Mouse (Mus musculus) T-cell, adult 2 months (primary cell): ENCODE measurements at regions not wholly inside any gene's neighbourhood (a gene's known extent, or its start where the extent isn't known, plus 50 kb on each side); places are given as distances from the start of the nearest gene placed in this dataset.
A peak's percentile ranks its signal among the peaks of the same experiment; 100 is the strongest.

Experiments
- DNase-seq: peaks from one replicate; pipeline ENCODE4 v3.0.0; 2022; ENCODE audit warnings: low spot score

DNA sequence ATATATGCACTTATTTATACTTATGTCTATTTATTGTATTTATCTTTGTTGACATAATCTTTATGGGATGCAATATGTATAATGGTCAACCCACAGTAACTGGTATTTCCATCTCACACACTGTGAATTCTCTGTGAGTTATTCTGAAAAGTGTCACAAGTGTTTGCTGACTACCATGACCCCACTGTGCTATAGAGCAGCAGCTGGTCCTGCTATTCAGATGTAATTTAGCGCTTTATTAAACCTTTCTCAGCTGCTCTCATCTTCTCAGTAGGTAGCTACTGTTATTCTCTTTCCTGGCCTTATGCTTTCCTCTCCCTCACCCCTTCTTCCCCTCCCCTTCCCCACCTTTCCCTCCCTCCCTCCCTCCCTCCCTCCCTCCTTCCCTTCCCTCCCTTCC lies 296.0 kb upstream of the Dusp10 start:
- no peak for DNase-seq

DNA sequence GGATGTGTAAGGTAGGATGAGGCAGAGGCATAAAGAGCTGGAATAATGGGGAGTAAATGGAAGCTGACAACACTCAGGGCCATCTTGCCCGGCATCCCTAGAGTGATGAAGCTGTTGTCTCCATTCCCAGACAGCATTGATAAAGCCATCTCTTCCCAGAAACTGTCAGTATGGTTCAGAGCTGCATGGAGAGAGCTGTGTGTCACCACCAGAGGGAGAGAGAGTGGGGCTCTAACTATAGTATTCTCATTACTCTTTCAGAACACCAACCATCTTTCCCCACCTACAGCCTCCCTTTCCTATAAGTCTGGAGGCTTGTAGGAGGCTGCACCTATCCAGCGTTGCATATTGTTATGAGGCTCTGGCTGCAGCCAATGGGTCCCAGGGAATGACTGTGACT lies 264.0 kb upstream of the Dusp10 start:
- no peak for DNase-seq

DNA sequence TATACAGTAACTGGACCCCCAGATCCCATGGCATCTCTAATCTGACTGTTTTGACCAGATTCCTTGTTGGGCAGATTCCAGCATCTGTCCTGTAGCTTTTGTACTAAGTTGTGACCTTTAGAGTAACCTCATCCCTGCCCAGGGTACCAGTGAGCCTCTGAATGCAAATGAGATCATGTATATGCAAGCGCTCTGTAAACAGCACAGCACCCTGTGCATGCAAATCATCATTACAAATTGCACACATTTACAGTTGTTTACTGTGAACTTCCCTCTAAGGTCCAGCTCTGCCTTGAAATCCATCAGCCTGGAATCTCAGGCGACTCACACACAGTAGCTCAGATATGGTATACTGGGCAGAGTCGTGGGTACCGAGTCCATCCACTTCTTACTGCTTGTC lies 258.6 kb upstream of the Dusp10 start:
- no peak for DNase-seq

DNA sequence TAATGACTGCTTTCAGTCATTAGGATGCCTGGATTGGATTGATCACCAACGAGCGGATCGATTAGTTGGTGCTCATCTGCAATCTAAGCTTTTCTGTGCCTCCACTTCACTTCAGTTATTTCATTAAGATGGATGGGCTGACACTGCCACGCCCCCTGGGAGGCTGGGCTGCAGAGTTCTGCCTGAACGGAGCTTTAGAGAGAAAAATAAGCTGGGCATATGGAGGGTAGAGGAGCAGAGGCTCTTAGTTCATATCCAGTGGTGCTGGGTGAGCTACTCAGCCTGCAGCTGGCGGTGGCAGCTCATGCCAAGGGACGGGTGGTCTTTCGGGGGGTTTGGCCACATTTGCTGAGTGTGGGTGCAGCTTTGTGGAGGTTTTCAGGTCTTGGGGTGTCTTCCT lies 256.4 kb upstream of the Dusp10 start:
- DNase-seq, result no peak

DNA sequence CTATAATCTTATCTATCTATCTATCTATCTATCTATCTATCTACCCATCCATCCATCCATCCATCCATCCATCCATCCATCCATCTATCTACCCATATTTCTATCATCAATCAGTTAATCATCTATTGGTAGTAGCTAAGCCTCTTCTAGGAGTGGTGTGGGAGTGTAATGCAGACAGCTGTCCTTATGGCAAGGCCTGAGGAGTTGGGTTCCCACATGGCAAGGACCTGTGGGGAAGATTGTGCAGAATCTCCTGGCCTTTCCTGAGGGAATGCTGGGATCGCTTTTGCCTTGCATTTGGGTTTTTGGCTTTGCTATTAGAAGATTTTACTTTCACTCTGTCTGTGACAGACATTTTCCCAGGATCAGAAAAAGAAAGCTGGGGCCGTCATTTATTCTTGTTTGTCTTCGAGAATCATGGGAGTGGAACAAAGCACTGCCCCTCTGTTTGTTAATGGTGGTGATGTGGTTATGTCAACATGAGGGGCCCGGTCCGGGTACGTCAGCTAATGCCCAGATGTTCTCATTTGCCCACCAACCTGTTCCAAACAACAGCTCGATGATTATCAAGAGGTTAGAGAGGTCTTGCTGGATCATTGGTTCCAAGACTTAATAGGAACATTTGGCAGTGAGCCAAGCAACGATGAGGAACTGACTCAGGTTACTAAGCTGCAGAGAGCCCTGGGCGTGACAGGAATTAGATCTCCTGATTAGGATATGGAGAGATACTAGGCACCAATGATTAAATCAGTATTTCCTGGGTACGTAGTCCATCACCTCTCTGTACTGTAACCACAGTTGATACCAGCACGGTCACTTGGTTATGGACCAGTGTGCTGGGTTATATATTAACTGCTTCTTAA lies 249.0 kb upstream of the Dusp10 start:
- DNase-seq, result no peak

DNA sequence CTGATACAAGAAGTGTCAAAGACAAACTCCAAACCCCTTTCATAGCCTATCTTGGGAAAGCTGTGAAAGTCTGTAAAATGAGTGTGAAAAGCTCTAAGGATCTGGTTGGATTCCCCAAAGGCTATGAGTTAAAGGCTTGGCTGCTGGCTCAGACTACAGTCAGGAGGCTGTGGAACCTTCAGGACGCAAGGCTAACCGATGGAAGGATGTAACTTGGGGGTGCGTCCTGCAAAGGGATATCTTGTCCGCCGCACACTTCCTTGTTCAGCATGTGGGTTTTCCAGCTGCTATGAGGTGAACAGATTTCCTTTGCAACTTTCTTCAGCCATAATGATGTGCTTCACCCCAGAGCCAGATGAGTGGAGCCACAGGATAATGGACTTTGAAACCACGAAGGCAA lies 240.3 kb upstream of the Dusp10 start:
- DNase-seq, result no peak

DNA sequence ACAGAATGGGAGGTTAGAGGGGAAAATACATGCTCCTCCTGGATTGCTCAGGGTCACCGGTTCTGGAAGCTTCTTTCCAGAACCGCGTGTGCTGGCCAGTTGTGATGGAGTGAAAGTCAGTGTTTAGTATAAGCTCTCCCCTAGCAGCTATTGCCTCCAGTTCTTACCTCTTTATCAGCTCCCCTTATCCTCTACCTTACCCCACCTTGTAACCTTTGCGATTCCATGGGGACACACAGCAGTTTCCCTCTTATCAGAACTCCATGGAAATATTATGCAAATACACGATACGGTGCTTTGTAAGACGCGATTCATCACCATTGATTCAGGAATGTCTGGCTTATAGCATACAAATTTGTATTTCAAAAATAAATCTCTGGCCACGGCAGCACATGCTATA lies 232.9 kb upstream of the Dusp10 start:
- DNase-seq, result no peak

DNA sequence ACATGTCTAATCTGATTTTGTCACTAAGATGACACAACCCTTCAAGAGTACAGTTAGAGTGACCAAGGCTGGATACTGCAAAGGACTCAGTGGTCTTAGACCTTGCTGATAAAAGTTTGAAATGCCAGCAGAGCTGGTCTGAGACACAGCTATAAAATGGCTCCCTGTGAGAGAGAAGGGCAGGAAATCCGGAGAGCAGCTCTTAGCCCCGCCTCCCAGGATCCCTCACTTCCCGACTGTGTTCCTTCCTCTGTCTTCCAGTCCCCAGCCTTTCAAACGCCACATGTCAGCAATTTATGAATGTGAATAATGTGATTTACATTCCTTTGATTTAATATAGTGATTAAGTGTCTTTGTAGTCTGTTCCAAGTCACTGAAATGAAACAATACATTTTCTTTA lies 232.3 kb upstream of the Dusp10 start:
- no peak for DNase-seq

DNA sequence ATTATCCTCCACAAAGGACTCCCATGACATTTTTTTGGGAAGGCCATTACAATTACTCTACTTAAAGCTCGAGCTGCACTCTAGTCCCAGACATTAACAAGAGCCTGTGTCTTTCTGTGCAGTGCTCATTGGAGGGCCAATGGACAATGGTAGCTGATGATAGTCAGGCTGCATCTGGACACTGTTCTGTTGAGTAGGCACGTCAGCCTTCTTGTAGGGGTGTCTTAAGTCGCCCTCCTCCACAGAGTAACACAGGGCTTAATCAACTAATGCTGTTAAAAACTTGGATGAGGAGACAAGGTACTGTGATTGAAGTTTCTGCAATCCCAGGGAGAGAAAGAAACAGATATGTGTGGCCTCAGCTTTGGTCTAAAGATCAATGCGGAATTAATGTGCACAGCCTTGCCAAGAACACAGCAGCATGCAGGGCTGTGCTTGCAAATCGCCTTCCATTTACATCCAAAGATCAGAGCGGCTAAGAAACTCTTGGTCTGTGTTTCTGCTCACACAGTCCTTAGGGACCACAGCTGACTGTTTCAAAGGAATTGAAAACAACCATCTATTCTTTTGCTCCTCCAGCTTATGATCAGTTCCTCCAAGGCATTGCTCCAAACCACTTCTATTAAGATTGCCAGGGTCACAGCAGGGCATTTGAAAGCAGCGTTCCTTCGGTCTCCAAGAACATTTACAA lies 229.5 kb upstream of the Dusp10 start:
- DNase-seq, result no peak

DNA sequence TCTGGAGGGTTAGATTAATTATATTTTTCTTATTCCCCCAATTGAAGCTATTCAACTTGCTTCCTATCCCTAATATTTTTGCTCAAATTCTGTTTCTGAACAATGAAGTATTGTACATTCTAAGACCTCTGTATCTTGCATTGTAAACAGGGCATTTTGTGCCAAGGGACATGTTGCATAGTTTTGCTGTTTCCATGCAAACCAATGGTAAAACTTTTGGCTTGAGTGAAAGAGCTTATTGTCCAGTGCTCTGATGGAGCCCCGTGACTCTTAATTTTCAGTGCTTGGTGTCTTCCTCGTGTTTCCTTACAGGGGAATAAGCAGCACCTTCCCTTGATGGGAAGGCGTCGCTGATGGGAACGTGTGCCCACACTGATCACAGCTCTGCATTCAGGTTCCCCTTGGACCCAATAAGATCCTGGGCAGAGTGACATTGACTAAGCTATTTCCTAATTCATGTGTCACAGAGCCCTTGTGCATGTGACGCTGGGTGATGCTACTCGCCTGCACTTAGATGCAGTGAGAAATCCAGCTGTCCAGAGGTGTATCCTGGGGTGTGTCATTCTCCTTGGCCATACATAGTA lies 220.8 kb upstream of the Dusp10 start:
- DNase-seq, result no peak

DNA sequence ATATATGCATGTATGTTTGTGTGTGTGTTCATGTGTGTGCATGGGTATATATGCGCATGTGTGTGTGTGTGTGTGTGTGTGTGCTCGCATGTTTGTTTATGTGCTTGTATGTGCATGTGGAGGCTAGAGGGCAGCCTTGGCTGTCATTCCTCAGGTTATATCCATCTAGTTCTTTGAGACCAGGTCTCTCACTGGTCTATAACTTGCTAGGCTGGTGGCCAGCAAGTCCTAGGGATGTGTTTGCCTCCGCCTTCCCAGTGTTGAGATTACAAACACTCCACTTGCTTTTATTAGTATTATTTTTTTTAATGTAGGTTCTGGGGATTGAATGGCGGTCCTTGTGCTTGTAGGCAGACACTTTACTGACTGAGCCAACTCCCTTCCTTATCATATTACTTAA lies 219.8 kb upstream of the Dusp10 start:
- no peak for DNase-seq

DNA sequence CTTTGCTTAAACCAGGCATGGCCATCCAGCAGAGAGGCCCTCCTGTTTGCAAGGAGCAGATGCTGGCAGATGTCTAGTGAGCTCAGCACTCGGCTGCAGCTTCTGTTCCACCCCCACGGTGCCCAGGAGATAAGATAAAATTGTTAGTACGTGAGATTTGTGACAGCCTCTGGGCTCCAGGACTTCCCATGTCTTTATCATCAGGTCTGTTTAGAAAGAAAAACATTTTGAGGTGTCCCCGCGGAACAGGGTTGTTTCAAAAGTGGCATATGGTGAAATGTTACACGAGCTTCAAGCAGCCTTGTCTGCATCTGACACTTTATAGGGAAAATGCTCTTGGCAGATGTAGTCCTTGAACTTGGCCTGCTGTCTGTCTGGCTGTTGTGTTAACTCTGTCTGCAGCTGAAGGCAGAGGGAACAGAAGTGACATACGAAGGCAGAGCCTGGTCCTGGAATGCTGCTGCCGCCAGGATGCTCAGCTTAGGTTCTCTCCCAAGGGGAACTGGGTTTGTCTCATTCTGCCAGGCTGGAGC lies 219.1 kb upstream of the Dusp10 start:
- no peak for DNase-seq

DNA sequence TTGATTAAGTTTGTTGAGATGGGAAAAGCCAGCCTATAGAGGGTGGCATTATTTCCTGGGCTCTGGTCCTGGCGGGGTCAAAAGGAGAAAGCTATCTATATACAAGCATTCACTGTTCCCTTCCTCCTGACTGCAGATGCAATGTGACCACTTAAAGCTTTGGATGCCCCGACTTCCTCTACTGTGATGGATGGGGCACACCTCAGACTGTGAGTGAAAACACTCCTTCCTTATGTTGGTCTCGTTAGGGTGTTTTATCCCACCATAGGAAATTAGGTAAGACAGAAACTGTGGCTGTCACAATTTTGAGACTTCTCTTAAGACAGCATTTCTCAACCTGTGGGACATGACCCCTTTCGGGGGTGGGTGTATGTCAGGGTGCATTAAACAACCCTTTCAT lies 210.8 kb upstream of the Dusp10 start:
- DNase-seq, result no peak

DNA sequence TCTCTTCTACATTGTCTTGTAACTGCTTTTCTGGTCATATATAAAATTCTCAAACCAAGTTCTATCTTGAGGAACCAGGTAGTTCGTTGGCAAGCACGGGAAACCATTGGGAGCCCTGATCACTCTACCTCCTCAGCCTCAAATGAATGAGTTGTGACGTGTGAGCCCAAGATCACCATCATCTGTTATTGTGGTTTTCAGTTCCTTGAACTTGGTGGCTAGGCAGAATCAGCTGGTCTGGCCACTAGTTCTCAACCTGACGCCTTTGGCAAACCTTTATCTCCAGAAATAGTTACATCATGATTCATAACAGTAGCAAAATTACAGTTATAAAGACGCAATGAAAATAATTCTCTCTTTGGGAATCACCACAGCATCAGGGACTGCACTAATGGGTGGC lies 209.7 kb upstream of the Dusp10 start:
- peak; percentile 18 for DNase-seq

DNA sequence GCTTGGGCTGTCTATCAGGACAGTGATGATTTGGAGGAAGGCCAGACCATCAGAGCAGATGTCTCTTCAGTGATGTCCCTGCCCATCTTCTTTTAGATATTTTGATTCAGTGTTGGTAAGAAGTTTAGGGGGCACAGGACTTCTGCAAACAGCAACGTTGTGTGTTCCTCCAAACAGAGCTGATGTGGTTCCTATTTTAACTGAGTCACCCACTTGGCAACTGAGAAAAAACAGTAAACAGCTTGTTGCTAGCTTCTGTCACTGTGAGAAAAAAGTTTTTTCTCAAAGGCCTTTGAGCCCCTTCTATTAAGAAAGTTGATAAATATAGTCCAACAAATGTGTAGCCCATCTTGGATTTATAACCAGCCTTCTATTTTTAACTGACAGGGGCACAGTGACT lies 209.3 kb upstream of the Dusp10 start:
- DNase-seq, result no peak

DNA sequence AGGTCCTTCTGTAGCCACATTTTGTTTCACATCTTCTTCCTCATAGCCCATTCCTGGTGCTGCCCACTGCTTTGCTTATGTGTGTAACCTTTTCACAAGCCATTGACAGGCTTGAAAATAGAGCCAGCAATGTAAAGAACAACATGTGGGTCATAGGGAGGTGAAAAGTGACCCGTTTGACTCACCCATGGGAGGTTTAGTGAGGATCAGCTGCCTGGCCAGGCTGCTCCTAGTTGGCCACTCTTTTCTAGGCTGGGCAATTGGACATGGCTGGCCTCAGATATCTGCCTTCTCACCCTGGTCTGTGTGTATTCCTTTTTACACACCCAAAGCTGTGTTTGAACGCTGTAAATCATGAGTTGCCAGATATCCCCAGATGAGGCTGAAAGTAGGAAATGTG lies 208.8 kb upstream of the Dusp10 start:
- DNase-seq, result no peak

DNA sequence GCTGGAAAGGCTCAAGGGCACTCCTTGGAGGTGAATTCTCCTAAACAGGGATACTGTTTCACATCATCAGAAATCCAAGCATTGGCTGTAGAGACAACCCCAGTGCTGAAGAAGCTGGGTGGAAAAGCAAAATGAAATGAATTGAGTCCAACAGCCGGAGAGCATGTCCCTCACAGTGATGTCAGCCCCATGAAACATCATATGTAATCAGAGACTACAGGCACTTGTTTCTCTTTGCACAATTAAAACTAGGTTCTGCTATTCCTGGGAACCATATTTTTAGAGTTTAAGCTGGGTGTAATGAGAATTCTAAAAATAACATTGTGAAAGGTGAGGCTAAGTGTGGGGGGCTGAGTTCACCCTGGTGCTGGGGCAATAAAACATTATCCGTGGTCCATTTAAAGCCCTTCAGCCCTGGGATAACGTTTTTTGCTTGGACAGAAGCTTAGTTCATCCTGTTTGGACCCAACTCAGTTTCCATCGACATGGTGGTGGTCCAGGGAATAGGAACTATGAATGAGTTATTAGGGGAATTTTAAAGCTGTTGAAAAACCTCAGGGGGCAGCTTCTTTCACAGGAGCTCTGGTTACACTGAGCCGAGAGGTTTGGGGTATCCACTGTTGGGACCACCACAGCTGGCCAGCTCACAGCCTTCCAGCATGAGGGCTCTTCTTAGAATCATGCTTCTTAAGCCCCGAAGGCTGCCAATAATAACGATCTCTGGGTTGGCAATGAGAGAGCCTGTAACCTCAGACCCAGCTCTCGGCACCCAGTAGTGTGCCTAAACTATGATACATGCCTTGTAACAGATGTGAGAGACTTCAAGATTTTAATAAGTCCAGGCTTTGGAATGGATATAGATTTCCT lies 206.0 kb upstream of the Dusp10 start:
- DNase-seq, result no peak

DNA sequence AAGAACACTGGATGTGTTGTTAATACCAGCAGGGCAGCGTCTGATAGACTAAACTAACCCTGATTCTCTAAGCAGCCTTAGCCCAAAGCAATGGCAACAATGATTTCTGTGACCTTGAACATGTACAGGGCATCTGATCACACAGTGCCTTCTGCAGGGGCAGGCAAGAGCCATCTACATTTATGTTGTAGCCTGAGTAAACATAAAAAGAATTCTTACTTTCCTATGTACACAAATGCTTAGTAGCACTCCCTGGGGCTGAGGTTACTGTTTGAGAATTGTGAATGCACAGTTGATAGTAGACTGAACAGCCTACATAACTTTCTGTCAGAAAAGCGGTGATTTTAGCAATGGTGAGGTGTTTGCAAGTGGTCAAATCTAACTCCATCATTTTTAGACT lies 204.9 kb upstream of the Dusp10 start:
- DNase-seq, result no peak

DNA sequence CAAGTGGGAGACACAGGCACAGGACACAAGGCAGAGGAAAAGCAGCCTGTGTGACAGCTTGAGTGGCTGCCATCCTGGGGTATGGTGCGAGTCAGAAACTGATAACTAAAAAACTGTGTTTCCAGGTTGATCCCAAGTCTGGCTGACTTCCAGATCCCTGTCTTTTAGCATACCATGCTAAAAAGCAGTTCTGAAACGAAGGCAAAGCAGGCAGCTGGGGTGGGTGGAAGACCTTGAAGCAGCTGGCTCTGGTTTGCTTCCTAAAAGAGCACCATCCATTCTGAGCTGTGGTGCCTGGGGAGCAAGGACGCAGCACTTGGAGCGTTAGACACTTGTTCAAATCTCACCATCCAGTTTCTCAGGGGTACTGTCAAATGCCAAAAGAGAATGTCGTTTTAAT lies 192.5 kb upstream of the Dusp10 start:
- no peak for DNase-seq

DNA sequence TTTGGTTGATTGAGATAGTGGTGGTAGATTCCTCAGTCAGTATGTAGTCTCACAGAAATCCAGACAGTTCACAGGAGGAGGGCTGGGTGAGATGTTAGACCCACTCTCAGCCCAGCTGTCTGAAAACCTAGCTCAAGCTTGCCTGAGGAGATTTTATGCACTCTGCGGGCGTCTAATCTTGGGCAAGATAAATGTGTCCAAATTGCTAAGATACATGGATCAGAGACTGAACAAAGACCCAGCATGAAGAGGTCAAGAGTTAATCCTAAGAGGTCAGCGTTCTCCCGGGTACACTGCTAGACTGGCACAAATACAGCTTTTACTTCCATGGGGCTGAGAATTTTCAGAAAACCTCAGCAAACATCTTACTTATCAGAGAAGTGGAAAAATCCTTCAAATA lies 186.8 kb upstream of the Dusp10 start:
- DNase-seq, result no peak

DNA sequence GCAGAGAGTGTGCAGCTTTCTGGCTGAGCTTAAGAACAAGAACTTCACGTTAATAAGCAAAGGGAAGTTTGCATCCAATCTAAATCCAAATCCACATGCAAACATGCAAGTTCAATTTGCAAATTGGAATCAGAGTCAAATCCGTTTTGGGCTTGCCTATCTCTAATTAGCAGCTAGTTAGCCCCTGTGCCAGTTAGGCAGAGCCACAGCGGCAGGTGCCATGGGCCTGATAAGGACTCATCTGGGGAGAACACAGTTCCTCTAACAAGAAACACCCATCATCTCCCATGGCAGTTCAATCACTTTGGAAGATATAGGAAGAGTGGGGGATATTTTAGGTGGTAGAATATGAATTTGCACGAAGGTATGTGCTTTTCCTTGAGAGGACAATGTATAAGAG lies 168.0 kb upstream of the Dusp10 start:
- no peak for DNase-seq

DNA sequence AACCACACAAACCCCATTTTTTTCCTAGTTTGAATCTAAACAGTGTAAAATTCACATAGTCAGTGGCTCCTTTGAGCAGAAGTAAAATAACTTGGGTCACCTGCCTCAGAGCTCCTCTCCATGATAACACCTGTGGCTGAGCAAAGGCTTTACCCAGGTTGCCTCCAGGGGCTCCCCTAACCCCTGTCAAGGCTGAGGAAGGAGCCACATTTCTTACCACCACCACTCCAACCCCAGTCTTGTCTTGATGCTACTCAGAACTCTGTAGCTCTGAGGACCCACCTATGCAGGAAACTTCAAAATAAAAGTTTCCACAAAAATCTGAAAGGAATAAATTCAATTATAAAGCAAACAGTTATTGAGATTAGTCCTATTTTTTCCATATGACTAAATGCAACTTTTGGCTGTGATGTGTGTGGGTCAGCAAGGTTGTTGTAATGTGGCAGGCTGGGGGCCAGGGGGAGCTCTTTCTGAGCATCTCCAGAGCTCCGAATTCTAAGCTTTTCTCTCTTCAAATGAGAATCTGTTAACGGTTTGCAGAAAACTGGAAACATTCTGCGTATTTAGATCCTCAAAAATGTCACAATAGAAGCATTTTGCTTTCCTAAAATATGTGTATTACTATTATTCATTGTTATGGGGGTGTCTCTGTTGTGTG lies 159.0 kb upstream of the Dusp10 start:
- DNase-seq, result peak; percentile 38
